Mouse (Mus musculus): Measurements from ENCODE around the gene S100a3. TPM values are rescaled to one million over a fixed set of nuclear protein-coding genes. Genes with fewer than 3 reads are reported as not detected.

S100a3 gene
- polyA plus RNA-seq, 1 experiment from 2014 or later = 0.39 TPM

GRCm38 (mm10) chr3:90621552-90621951 is 61.2 kb downstream of the S100a3 start:
- 57% methylated on average over 7 of the region's 7 CpGs for WGBS
- Histone ChIP-seq H3K27ac (ENCODE audit: low read depth, low read length) (no peak overlapping the region), H3K36me3 (ENCODE audit: control insufficient read depth, insufficient read depth, low read length) (no peaks in the 10 kb centered on the region), H3K27me3 (ENCODE audit: control insufficient read depth, insufficient read depth, low read length) (no peaks in the 10 kb centered on the region), H3K9me3 (ENCODE audit: control insufficient read depth, low read length) (no peaks in the 10 kb centered on the region), H3K4me2 (replicated peaks; ENCODE audit: low read depth, low read length) (no peak overlapping the region), H3K9ac (ENCODE audit: low read depth, low read length) (no peak overlapping the region), H3K4me3 (ENCODE audit: low read depth, low read length) (no peak overlapping the region), H3K4me1 (replicated peaks; ENCODE audit: control insufficient read depth, insufficient read depth, low read length) (no peaks in the 10 kb centered on the region)
- DNase-seq (ENCODE audit: low spot score) = no peak
- no peak for ATAC-seq (ENCODE audit: low FRiP score)

- DNase-seq (ENCODE audit: low spot score) (peak; percentile 48), ATAC-seq (ENCODE audit: low FRiP score) (peak; percentile 56; the same call in 1 of the 2 replicates)
- H3K27ac ChIP-seq (ENCODE audit: low read depth, low read length) = no peak overlapping the region
- H3K9ac ChIP-seq (ENCODE audit: low read depth, low read length) = no peak overlapping the region
- H3K36me3 ChIP-seq (ENCODE audit: control insufficient read depth, insufficient read depth, low read length) = no peaks in the 10 kb centered on the region
- 6% methylated on average over 2 of the region's 2 CpGs for WGBS
- no peaks in the 10 kb centered on the region for H3K9me3 ChIP-seq (ENCODE audit: control insufficient read depth, low read length)
- H3K4me1 ChIP-seq (replicated peaks; ENCODE audit: control insufficient read depth, insufficient read depth, low read length) = no peaks in the 10 kb centered on the region
- no peak overlapping the region for H3K4me3 ChIP-seq (ENCODE audit: low read depth, low read length)
- no peak overlapping the region for H3K4me2 ChIP-seq (replicated peaks; ENCODE audit: low read depth, low read length)
- no peaks in the 10 kb centered on the region for H3K27me3 ChIP-seq (ENCODE audit: control insufficient read depth, insufficient read depth, low read length)
These were observed 63.2 kb downstream of the S100a3 start for GRCm38 (mm10) chr3:90623435-90624071.

DNA sequence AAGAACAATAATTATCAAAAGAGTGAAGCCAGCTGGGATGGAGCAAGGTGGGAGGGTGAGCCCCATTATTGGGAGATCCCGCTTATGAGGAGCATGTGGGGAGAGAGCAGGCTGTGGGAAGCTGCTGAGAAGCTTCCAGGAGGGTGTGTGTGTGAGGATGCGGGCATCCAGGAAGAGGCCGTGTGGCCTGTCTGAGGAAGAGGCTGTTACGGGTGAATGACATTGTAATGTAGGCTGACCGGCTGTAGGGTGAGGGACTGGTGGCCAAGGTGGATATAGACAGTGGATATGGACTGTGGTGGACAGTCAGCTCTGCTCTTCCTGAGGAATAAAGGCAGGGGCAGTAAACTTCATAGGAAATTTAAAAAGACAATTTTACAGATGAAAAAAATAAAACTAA is 65.1 kb downstream of the S100a3 start:
- Histone ChIP-seq H3K9me3 (ENCODE audit: control insufficient read depth, low read length) (no peaks in the 10 kb centered on the region), H3K4me1 (replicated peaks; ENCODE audit: control insufficient read depth, insufficient read depth, low read length) (no peaks in the 10 kb centered on the region), H3K36me3 (ENCODE audit: control insufficient read depth, insufficient read depth, low read length) (no peaks in the 10 kb centered on the region), H3K27me3 (ENCODE audit: control insufficient read depth, insufficient read depth, low read length) (no peaks in the 10 kb centered on the region), H3K4me2 (replicated peaks; ENCODE audit: low read depth, low read length) (no peak overlapping the region), H3K4me3 (ENCODE audit: low read depth, low read length) (no peak overlapping the region), H3K9ac (ENCODE audit: low read depth, low read length) (no peak overlapping the region), H3K27ac (ENCODE audit: low read depth, low read length) (no peak overlapping the region)
- no peak for ATAC-seq (ENCODE audit: low FRiP score)
- no peak for DNase-seq (ENCODE audit: low spot score)
- 76% methylated on average over 5 of the region's 5 CpGs for WGBS

DNA sequence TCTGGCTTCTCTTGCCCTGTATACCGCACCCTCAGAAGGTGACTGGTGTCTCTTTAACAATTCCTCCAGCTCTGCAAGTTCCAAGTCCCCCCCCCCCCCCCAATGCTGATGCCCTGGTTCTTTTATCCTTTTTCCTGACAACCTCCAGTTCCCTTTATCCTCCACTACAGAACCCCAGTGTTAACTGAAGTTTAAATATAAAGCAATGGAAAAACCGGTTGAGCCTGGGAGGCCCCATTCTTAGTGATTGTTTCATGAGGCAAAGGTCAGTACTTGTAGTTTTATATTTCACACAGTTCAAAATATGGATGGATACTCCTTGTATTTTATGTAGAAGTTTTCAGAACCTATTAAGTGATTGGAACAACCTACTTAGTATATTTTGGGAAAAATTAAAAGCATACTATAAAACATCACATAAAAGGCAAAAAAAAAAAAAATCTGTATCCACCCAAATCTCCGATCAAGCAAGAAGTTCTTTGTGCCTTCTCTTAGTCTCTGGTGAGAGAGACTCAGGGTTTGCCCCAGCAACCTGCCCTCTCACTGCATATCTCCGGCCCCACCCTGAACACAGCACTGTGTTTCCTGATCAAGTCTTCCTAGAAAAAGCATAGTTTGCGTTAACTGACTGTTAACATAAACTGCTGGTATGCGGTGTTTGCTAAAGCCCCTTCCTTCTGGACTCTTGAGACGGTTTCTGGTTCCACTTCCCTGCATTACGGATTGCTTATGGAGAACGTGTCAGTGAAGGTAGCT is 66.1 kb downstream of the S100a3 start:
- DNase-seq (ENCODE audit: low spot score) (no peak), ATAC-seq (ENCODE audit: low FRiP score) (no peak)
- Histone ChIP-seq H3K4me1 (replicated peaks; ENCODE audit: control insufficient read depth, insufficient read depth, low read length) (no peaks in the 10 kb centered on the region), H3K9ac (ENCODE audit: low read depth, low read length) (no peak overlapping the region), H3K27me3 (ENCODE audit: control insufficient read depth, insufficient read depth, low read length) (no peaks in the 10 kb centered on the region), H3K27ac (ENCODE audit: low read depth, low read length) (no peak overlapping the region), H3K36me3 (ENCODE audit: control insufficient read depth, insufficient read depth, low read length) (no peaks in the 10 kb centered on the region), H3K9me3 (ENCODE audit: control insufficient read depth, low read length) (no peaks in the 10 kb centered on the region), H3K4me2 (replicated peaks; ENCODE audit: low read depth, low read length) (no peak overlapping the region), H3K4me3 (ENCODE audit: low read depth, low read length) (no peak overlapping the region)
- WGBS = 81% methylated on average over 9 of the region's 9 CpGs

GRCm38 (mm10) chr3:90627366-90627765 is 67.0 kb downstream of the S100a3 start:
- DNase-seq (ENCODE audit: low spot score) = no peak
- 91% methylated on average over 5 of the region's 5 CpGs for WGBS
- no peak for ATAC-seq (ENCODE audit: low FRiP score)

DNA sequence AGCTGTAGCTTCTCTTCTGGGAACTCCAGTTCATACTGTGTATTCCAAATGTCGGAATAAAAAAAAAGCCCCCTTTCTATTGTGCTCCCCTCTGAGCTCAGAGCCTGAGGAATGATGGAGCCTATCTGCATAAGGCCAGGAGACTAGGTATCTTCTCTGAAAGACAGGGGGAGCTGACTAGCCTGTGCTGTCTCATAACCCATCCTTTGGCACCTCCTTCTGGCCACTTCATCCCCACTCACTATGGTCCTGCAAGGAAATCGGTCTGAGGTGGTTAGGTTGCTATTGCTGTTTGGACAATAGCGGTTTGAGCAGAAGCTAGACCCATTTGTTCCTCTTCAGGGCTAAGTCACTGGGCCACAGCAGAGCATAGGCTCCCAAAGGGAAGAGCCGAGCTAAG is 67.4 kb downstream of the S100a3 start:
- Histone ChIP-seq H3K9me3 (ENCODE audit: control insufficient read depth, low read length) (no peaks in the 10 kb centered on the region), H3K9ac (ENCODE audit: low read depth, low read length) (no peak overlapping the region), H3K27ac (ENCODE audit: low read depth, low read length) (no peak overlapping the region), H3K27me3 (ENCODE audit: control insufficient read depth, insufficient read depth, low read length) (no peaks in the 10 kb centered on the region), H3K4me1 (replicated peaks; ENCODE audit: control insufficient read depth, insufficient read depth, low read length) (no peaks in the 10 kb centered on the region), H3K4me2 (replicated peaks; ENCODE audit: low read depth, low read length) (no peak overlapping the region), H3K4me3 (ENCODE audit: low read depth, low read length) (no peak overlapping the region), H3K36me3 (ENCODE audit: control insufficient read depth, insufficient read depth, low read length) (no peaks in the 10 kb centered on the region)
- WGBS = 68% methylated on average over 4 of the region's 4 CpGs
- no peak for DNase-seq (ENCODE audit: low spot score)
- no peak for ATAC-seq (ENCODE audit: low FRiP score)

More at GRCm38 (mm10) chr3:90627366-90627765, 67.0 kb downstream of the S100a3 start:
- Histone ChIP-seq H3K9ac (ENCODE audit: low read depth, low read length) (no peak overlapping the region), H3K4me2 (replicated peaks; ENCODE audit: low read depth, low read length) (no peak overlapping the region), H3K4me1 (replicated peaks; ENCODE audit: control insufficient read depth, insufficient read depth, low read length) (no peaks in the 10 kb centered on the region), H3K9me3 (ENCODE audit: control insufficient read depth, low read length) (no peaks in the 10 kb centered on the region), H3K27me3 (ENCODE audit: control insufficient read depth, insufficient read depth, low read length) (no peaks in the 10 kb centered on the region), H3K36me3 (ENCODE audit: control insufficient read depth, insufficient read depth, low read length) (no peaks in the 10 kb centered on the region), H3K27ac (ENCODE audit: low read depth, low read length) (no peak overlapping the region), H3K4me3 (ENCODE audit: low read depth, low read length) (no peak overlapping the region)

- no peak overlapping the region for H3K27ac ChIP-seq (ENCODE audit: low read depth, low read length)
- WGBS = 85% methylated on average over 2 of the region's 2 CpGs
- no peaks in the 10 kb centered on the region for H3K4me1 ChIP-seq (replicated peaks; ENCODE audit: control insufficient read depth, insufficient read depth, low read length)
- H3K4me3 ChIP-seq (ENCODE audit: low read depth, low read length) = no peak overlapping the region
- no peaks in the 10 kb centered on the region for H3K9me3 ChIP-seq (ENCODE audit: control insufficient read depth, low read length)
- H3K36me3 ChIP-seq (ENCODE audit: control insufficient read depth, insufficient read depth, low read length) = no peaks in the 10 kb centered on the region
- no peak for ATAC-seq (ENCODE audit: low FRiP score)
- H3K27me3 ChIP-seq (ENCODE audit: control insufficient read depth, insufficient read depth, low read length) = no peaks in the 10 kb centered on the region
- H3K4me2 ChIP-seq (replicated peaks; ENCODE audit: low read depth, low read length) = no peak overlapping the region
- DNase-seq (ENCODE audit: low spot score) = no peak
- no peak overlapping the region for H3K9ac ChIP-seq (ENCODE audit: low read depth, low read length)
These were observed 68.9 kb downstream of the S100a3 start for GRCm38 (mm10) chr3:90629298-90629697.

GRCm38 (mm10) chr3:90631984-90632383 is 71.6 kb downstream of the S100a3 start:
- DNase-seq (ENCODE audit: low spot score) (no peak), ATAC-seq (ENCODE audit: low FRiP score) (no peak)
- H3K9me3 ChIP-seq (ENCODE audit: control insufficient read depth, low read length) = no peaks in the 10 kb centered on the region
- no peak overlapping the region for H3K9ac ChIP-seq (ENCODE audit: low read depth, low read length)
- H3K36me3 ChIP-seq (ENCODE audit: control insufficient read depth, insufficient read depth, low read length) = no peaks in the 10 kb centered on the region
- no peak overlapping the region for H3K27ac ChIP-seq (ENCODE audit: low read depth, low read length)
- H3K4me1 ChIP-seq (replicated peaks; ENCODE audit: control insufficient read depth, insufficient read depth, low read length) = no peaks in the 10 kb centered on the region
- WGBS = 82% methylated on average over 2 of the region's 2 CpGs
- H3K27me3 ChIP-seq (ENCODE audit: control insufficient read depth, insufficient read depth, low read length) = no peaks in the 10 kb centered on the region
- no peak overlapping the region for H3K4me3 ChIP-seq (ENCODE audit: low read depth, low read length)
- H3K4me2 ChIP-seq (replicated peaks; ENCODE audit: low read depth, low read length) = no peak overlapping the region
